Mouse (Mus musculus) CH12.LX (cell line): ENCODE measurements around the gene Gm13124.

Experiments used
- CTCF ChIP-seq, 2 experiments: IDR thresholded peaks in 1 of 2; conservative IDR thresholded peaks in 1 of 2; 2 replicates each; pipeline ENCODE4 v1.5.1; 2011 to 2012; ENCODE audit warnings: low read depth in 2 of 2, low read length in 2 of 2, improper control_type of control experiment in 1 of 2, inconsistent platforms in 1 of 2, mild to moderate bottlenecking in 1 of 2, moderate library complexity in 1 of 2
- E2F4 ChIP-seq: IDR thresholded peaks from 2 replicates; pipeline ENCODE4 v1.6.1; 2011; ENCODE audit warnings: low read depth, low read length, improper control_type of control experiment; ENCODE audit not compliant: insufficient replicate concordance
- HCFC1 ChIP-seq: IDR thresholded peaks from 2 replicates; pipeline ENCODE4 v1.6.1; 2012; ENCODE audit warnings: low read depth, mild to moderate bottlenecking, inconsistent platforms, low read length, improper control_type of control experiment
- JUND ChIP-seq: conservative IDR thresholded peaks from 2 replicates; pipeline ENCODE4 v1.6.1; 2011; ENCODE audit warnings: low read depth, low read length, improper control_type of control experiment
- MXI1 ChIP-seq: IDR thresholded peaks from 2 replicates; pipeline ENCODE4 v1.6.1; 2011; ENCODE audit warnings: mild to moderate bottlenecking, low read depth, low read length, improper control_type of control experiment
- PAX5 ChIP-seq: IDR thresholded peaks from 2 replicates; pipeline ENCODE4 v1.6.1; 2012; ENCODE audit warnings: low read length, inconsistent platforms, mixed read lengths
- POLR2A ChIP-seq: IDR thresholded peaks from 2 replicates; pipeline ENCODE4 v1.6.1; 2011; ENCODE audit warnings: low read depth, mild to moderate bottlenecking, improper control_type of control experiment, low read length
- UBTF ChIP-seq: IDR thresholded peaks from 2 replicates; pipeline ENCODE4 v1.6.1; 2012; ENCODE audit warnings: low read depth, mild to moderate bottlenecking, inconsistent platforms, low read length, improper control_type of control experiment, moderate library complexity
- ZC3H11A ChIP-seq: IDR thresholded peaks from 2 replicates; pipeline ENCODE4 v1.6.1; 2012; ENCODE audit warnings: low read depth, mild to moderate bottlenecking, inconsistent platforms, low read length, improper control_type of control experiment

- TF ChIP-seq CTCF (conservative IDR thresholded peaks at IDR 0.05 in 1 of 2, IDR thresholded peaks at IDR 0.05 in 1 of 2; ENCODE audit: low read depth in 2 of 2, low read length in 2 of 2), result no peak
- TF ChIP-seq E2F4, result no peak
- no peak for TF ChIP-seq POLR2A
- no peak for TF ChIP-seq UBTF
- no peak for TF ChIP-seq HCFC1
- TF ChIP-seq ZC3H11A, result no peak
- no peak for TF ChIP-seq JUND
- no peak for TF ChIP-seq PAX5
- TF ChIP-seq MXI1, result no peak
These were observed 2.8 kb upstream of the Gm13124 start for GRCm38 (mm10) chr4:144567752-144568151.
